Mouse (Mus musculus) E14TG2a.4 (cell line): Measurements from ENCODE around the gene Nagpa.

ENCODE experiments used
- CTCF ChIP-seq: conservative IDR thresholded peaks from 2 replicates; pipeline ENCODE4 v1.5.1; 2014; ENCODE audit warnings: low read length
- NANOG ChIP-seq: IDR thresholded peaks from 2 replicates; pipeline ENCODE4 v1.6.1; 2014; ENCODE audit warnings: borderline replicate concordance, low read length, mixed read lengths

DNA sequence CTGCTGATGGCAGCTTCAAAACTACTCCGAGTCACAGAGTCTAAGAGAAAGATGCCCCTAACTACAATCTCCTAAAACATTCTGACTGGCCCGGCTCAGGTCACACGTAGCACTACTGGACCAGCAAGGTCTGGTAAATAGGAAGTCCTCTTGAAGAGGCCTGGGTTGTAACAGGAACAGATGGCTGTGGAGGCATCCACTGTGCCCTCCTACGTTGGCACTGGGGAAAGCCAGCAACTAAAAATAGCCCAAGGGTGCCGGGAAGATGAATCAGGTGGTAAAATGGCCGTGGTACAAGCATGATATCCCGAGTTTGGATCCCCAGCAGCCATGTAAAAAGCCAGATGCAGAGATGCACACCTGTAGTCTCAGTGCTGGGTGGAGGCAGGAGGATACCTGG is 17.6 kb downstream of the Nagpa start:
- no peak for TF ChIP-seq CTCF
- no peak for TF ChIP-seq NANOG
